Mouse (Mus musculus) kidney, adult 2 months (tissue): ENCODE results near the gene Mok. TPM values are rescaled to one million over a fixed set of nuclear protein-coding genes. Genes with fewer than 3 reads are reported as not detected.

Experiments
- DNase-seq: peaks from one replicate; pipeline ENCODE4 v3.0.0; 2021
- H3K27ac ChIP-seq: fragments of 200-500 bp; 2 replicates; pipeline ENCODE4 v1.5.1; 2012; ENCODE audit warnings: low read depth, low read length, control low read depth, inconsistent platforms; ENCODE audit not compliant: insufficient read depth
- H3K27me3 ChIP-seq: fragments of 200-500 bp; replicated peaks from 2 replicates; pipeline ENCODE4 v1.6.1; 2012; ENCODE audit warnings: mild to moderate bottlenecking, moderate library complexity, low read length, inconsistent platforms; ENCODE audit not compliant: control insufficient read depth, insufficient read depth
- H3K36me3 ChIP-seq: fragments of 200-500 bp; 2 replicates; pipeline ENCODE4 v1.6.1; 2012; ENCODE audit warnings: mild to moderate bottlenecking, moderate library complexity, low read length, inconsistent platforms; ENCODE audit not compliant: control insufficient read depth, insufficient read depth
- H3K4me1 ChIP-seq: fragments of 200-500 bp; 2 replicates; pipeline ENCODE4 v1.6.1; 2011; ENCODE audit warnings: low read length; ENCODE audit not compliant: control insufficient read depth, insufficient read depth
- H3K4me3 ChIP-seq: fragments of 200-500 bp; 2 replicates; pipeline ENCODE4 v1.5.1; 2011; ENCODE audit warnings: mild to moderate bottlenecking, low read depth, low read length, control low read depth; ENCODE audit not compliant: insufficient read depth
- CTCF ChIP-seq: fragments of 200-500 bp; conservative IDR thresholded peaks from 2 replicates; pipeline ENCODE4 v1.5.1; 2011; ENCODE audit warnings: low read depth, mild to moderate bottlenecking, control low read depth, low read length, moderate library complexity, mixed read lengths; ENCODE audit not compliant: insufficient read depth, insufficient read length
- POLR2A ChIP-seq: fragments of 200-500 bp; IDR thresholded peaks from one replicate; pipeline ENCODE4 v1.6.1; 2011; ENCODE audit warnings: low read depth, low read length, control low read depth
- WGBS: fragments of 180-500 bp; shearing (Covaris S2); methylation state at CpG from one replicate; pipeline ENCODE4 v1.1.7; 2018; 5-methylcytosine and 5-hydroxymethylcytosine counted together
- polyA plus RNA-seq: library from polyadenylated mRNA; depleted of rRNA; stranded (reverse); fragments of >200 nt; gene quantifications from 2 replicates; pipeline ENCODE4 v1.2.3, GENCODE M21; 2012

The Mok gene
- polyA plus RNA-seq, 1 experiment = 9.8 TPM

- Histone ChIP-seq H3K36me3 (no peaks in the 10 kb centered on the region), H3K4me3 (no peak overlapping the region), H3K27ac (no peak overlapping the region), H3K4me1 (0 out of 2 replicates have a peak, but pooled peaks cover 2% of the 10 kb centered on the region), H3K27me3 (no peaks in the 10 kb centered on the region)
- TF ChIP-seq POLR2A (no peak), CTCF (no peak)
- WGBS = 84% methylated on average over 8 of the region's 8 CpGs
- DNase-seq = no peak
Observed at GRCm38 (mm10) chr12:110819367-110819766, 21.4 kb downstream of the Mok start.

GRCm38 (mm10) chr12:110816833-110817232, 23.9 kb downstream of the Mok start:
- 81% methylated on average over 2 of the region's 2 CpGs for WGBS
- H3K27me3 ChIP-seq = no peaks in the 10 kb centered on the region
- no peak overlapping the region for H3K4me3 ChIP-seq
- H3K27ac ChIP-seq = no peak overlapping the region
- H3K4me1 ChIP-seq = no peaks in the 10 kb centered on the region
- no peak for DNase-seq
- no peaks in the 10 kb centered on the region for H3K36me3 ChIP-seq
- no peak for TF ChIP-seq POLR2A
- no peak for TF ChIP-seq CTCF

GRCm38 (mm10) chr12:110814924-110815323, 25.8 kb downstream of the Mok start:
- 79% methylated on average over 17 of the region's 17 CpGs for WGBS
- DNase-seq = no peak
- H3K27me3 ChIP-seq = no peaks in the 10 kb centered on the region
- no peaks in the 10 kb centered on the region for H3K4me1 ChIP-seq
- no peak overlapping the region for H3K4me3 ChIP-seq
- no peaks in the 10 kb centered on the region for H3K36me3 ChIP-seq
- TF ChIP-seq CTCF (no peak), POLR2A (no peak)
- H3K27ac ChIP-seq = no peak overlapping the region

- TF ChIP-seq POLR2A (no peak), CTCF (no peak)
- Histone ChIP-seq H3K27ac (no peak overlapping the region), H3K4me1 (no peaks in the 10 kb centered on the region), H3K36me3 (no peaks in the 10 kb centered on the region), H3K27me3 (no peaks in the 10 kb centered on the region), H3K4me3 (no peak overlapping the region)
- WGBS = 95% methylated on average over 6 of the region's 6 CpGs
- no peak for DNase-seq
Observed at GRCm38 (mm10) chr12:110813624-110814023, 27.1 kb downstream of the Mok start.

- Histone ChIP-seq H3K27ac (no peak overlapping the region), H3K4me1 (no peaks in the 10 kb centered on the region), H3K4me3 (no peak overlapping the region), H3K27me3 (no peaks in the 10 kb centered on the region), H3K36me3 (no peaks in the 10 kb centered on the region)
- WGBS = 87% methylated on average over 9 of the region's 9 CpGs
- no peak for DNase-seq
- TF ChIP-seq POLR2A (no peak), CTCF (no peak)
Observed at GRCm38 (mm10) chr12:110813132-110813531, 27.6 kb downstream of the Mok start.

- 54% methylated on average over 5 of the region's 5 CpGs for WGBS
- no peak for DNase-seq
- TF ChIP-seq POLR2A (no peak), CTCF (no peak)
- Histone ChIP-seq H3K36me3 (no peaks in the 10 kb centered on the region), H3K27me3 (no peaks in the 10 kb centered on the region), H3K4me3 (no peak overlapping the region), H3K27ac (no peak overlapping the region), H3K4me1 (no peaks in the 10 kb centered on the region)
Observed at GRCm38 (mm10) chr12:110808848-110809247, 31.9 kb downstream of the Mok start.

- no peaks in the 10 kb centered on the region for H3K36me3 ChIP-seq
- H3K4me3 ChIP-seq = no peak overlapping the region
- no peaks in the 10 kb centered on the region for H3K27me3 ChIP-seq
- no peak for TF ChIP-seq CTCF
- no peak for TF ChIP-seq POLR2A
- no peaks in the 10 kb centered on the region for H3K4me1 ChIP-seq
- DNase-seq = no peak
- WGBS = 61% methylated on average over 10 of the region's 10 CpGs
- H3K27ac ChIP-seq = no peak overlapping the region
Observed at GRCm38 (mm10) chr12:110808430-110808829, 32.3 kb downstream of the Mok start.
